8 mouse cellular contexts compared by ENCODE assay signal in the genomic region with DNA sequence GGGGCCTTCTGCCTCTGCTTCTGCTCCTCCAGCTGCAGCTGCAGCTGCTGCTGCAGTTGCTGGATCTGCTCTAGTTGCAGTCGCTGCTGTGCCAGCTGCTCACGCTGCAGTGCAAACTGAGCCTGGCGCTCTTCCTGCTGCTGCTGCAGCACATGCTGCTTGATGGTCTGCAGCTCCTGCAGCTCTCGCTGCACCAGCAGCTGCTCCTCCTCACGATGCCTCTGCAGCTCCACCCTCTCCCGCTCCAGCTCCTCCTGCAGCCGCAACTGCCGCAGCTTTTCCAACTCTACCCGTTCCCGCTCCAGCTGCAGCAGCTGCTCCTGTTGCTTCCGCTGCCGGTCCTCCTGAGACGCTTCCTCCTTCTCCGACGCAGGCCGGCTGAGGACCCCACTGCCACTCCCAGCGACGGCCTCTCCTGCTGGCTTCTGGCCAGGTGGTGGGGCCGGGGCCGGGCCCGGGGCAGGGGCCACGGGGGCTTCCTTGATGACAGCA. TPM values are rescaled to one million over a fixed set of nuclear protein-coding genes. Genes with fewer than 3 reads are reported as not detected.
A peak's percentile ranks its signal among the peaks of the same experiment; 100 is the strongest.
DNase-seq lines count a peak whose midpoint lies in the region; ATAC-seq lines count a peak whose summit lies in the region.

No protein-coding gene starts in this region.

- no peak for ATAC-seq in heart, embryonic 11.5 days (replicated peaks; ENCODE audit: insufficient number of reproducible peaks, low FRiP score, low TSS enrichment)
- ATAC-seq in common myeloid progenitor, adult 5-6 weeks (replicated peaks; ENCODE audit: low read depth, poor library complexity, severe bottlenecking), result peak; percentile 25
- ATAC-seq in hindbrain, embryonic 13.5 days (ENCODE audit: low FRiP score), result no peak

- DNase-seq in heart, adult 8-10 months (ENCODE audit: low spot score), result no peak
- DNase-seq in mesoderm, embryonic 11.5 days (ENCODE audit: low read depth, low spot score), result peak; percentile 23
- no peak for DNase-seq in right cerebral cortex, postnatal 36 days (ENCODE audit: low spot score in 2 of 2)
- no peak for DNase-seq in adrenal gland, adult 2 months
- DNase-seq in adrenal gland, postnatal 4 days (ENCODE audit: low spot score in 2 of 2), result no peak

- peaks cover 38% of the 10 kb centered on the region for H3K27me3 ChIP-seq in heart, embryonic 11.5 days (ENCODE audit: control insufficient read depth, insufficient read depth, low read length)
- H3K27me3 ChIP-seq in hindbrain, embryonic 13.5 days, result no peaks in the 10 kb centered on the region

- H3K9ac ChIP-seq in heart, embryonic 11.5 days (ENCODE audit: low read depth, low read length), result peak overlapping the region; percentile 68
- peak overlapping the region; percentile 49; the same call in 1 of the 2 replicates for H3K9ac ChIP-seq in hindbrain, embryonic 13.5 days

- no peak overlapping the region for H3K27ac ChIP-seq in heart, embryonic 11.5 days (ENCODE audit: low read depth, low read length)
- H3K27ac ChIP-seq in hindbrain, embryonic 13.5 days, result peak overlapping the region; percentile 52; the same call in 1 of the 2 replicates

- H3K4me3 ChIP-seq in heart, embryonic 11.5 days (ENCODE audit: low read depth, low read length), result peak overlapping the region; percentile 38
- H3K4me3 ChIP-seq in hindbrain, embryonic 13.5 days, result peak overlapping the region; percentile 7; the same call in 1 of the 2 replicates

- WGBS in heart, embryonic 11.5 days (ENCODE audit: insufficient replicate concordance), result 10% methylated on average over 22 of the region's 22 CpGs
- WGBS in hindbrain, embryonic 13.5 days, result 17% methylated on average over 22 of the region's 22 CpGs

- no peaks in the 10 kb centered on the region for H3K36me3 ChIP-seq in heart, embryonic 11.5 days (ENCODE audit: control insufficient read depth, insufficient read depth, low read length)
- peaks cover 88% of the 10 kb centered on the region for H3K36me3 ChIP-seq in hindbrain, embryonic 13.5 days

- H3K4me1 ChIP-seq in heart, embryonic 11.5 days (ENCODE audit: control insufficient read depth, insufficient read depth, low read length), result peaks cover 25% of the 10 kb centered on the region
- peaks cover 11% of the 10 kb centered on the region for H3K4me1 ChIP-seq in hindbrain, embryonic 13.5 days (replicated peaks)

- H3K4me2 ChIP-seq in heart, embryonic 11.5 days, result peak overlapping the region; percentile 80
- peak overlapping the region; percentile 38 for H3K4me2 ChIP-seq in hindbrain, embryonic 13.5 days

- no peaks in the 10 kb centered on the region for H3K9me3 ChIP-seq in heart, embryonic 11.5 days (replicated peaks; ENCODE audit: control insufficient read depth, low read length)
- no peaks in the 10 kb centered on the region for H3K9me3 ChIP-seq in hindbrain, embryonic 13.5 days

RNA-seq across cellular contexts. Expression of a gene that starts 16.7 kb away (rescaled TPM):
- polyA plus RNA-seq in heart, embryonic 11.5 days (2014; fragmentation: Nextera tagmentation; extraction: Ambion mirVana), result 64.5 and 70.7 TPM in 2 replicates
- 10 to 100 TPM; 38.5 to 49.0 (median 44.9) TPM for total RNA-seq in heart, adult 8-10 months (2022)
- 60.8 and 79.3 TPM in 2 replicates for total RNA-seq in common myeloid progenitor, adult 5-6 weeks (2017)
- polyA plus RNA-seq in hindbrain, embryonic 13.5 days (2015; fragmentation: Nextera tagmentation; extraction: Ambion mirVana), result 57.7 and 57.8 TPM in 2 replicates
- total RNA-seq in adrenal gland, adult 2 months (2021), result 10 to 100 TPM; 90.2 to 91.6 TPM
- 96.2 and 121 TPM in 2 replicates for polyA plus RNA-seq in adrenal gland, adult 2 months (2012; rRNA removed)
- 100 to 1,000 TPM in 1 of 2 experiments, 10 to 100 TPM in 1; 93.0 to 110 TPM for total RNA-seq in adrenal gland, postnatal 4 days (2021)

RNA-seq across cellular contexts. Expression of a gene that starts 28.0 kb away (rescaled TPM):
- polyA plus RNA-seq in heart, embryonic 11.5 days (2014; fragmentation: Nextera tagmentation; extraction: Ambion mirVana), result 23.4 and 27.2 TPM in 2 replicates
- total RNA-seq in heart, adult 8-10 months (2022), result 100 to 1,000 TPM; 103 to 132 (median 110) TPM
- 25.7 and 26.2 TPM in 2 replicates for total RNA-seq in common myeloid progenitor, adult 5-6 weeks (2017)
- polyA plus RNA-seq in hindbrain, embryonic 13.5 days (2015; fragmentation: Nextera tagmentation; extraction: Ambion mirVana), result 42.8 and 43.1 TPM in 2 replicates
- total RNA-seq in adrenal gland, adult 2 months (2021), result 10 to 100 TPM; 65.5 to 66.0 TPM
- 88.9 and 93.6 TPM in 2 replicates for polyA plus RNA-seq in adrenal gland, adult 2 months (2012; rRNA removed)
- total RNA-seq in adrenal gland, postnatal 4 days (2021), result 10 to 100 TPM; 73.2 to 76.8 TPM

RNA-seq across cellular contexts. Expression of a gene that starts 30.9 kb away (rescaled TPM):
- 1.4 and 1.8 TPM in 2 replicates for polyA plus RNA-seq in heart, embryonic 11.5 days (2014; fragmentation: Nextera tagmentation; extraction: Ambion mirVana)
- under 1 TPM in 1 of 4 experiments, not detected in 3; 0.14 TPM for total RNA-seq in heart, adult 8-10 months (2022)
- total RNA-seq in common myeloid progenitor, adult 5-6 weeks (2017), result not detected in 2 replicates
- not detected in 2 replicates for polyA plus RNA-seq in hindbrain, embryonic 13.5 days (2015; fragmentation: Nextera tagmentation; extraction: Ambion mirVana)
- total RNA-seq in adrenal gland, adult 2 months (2021), result under 1 TPM; 0.17 to 0.86 TPM
- 0.23 and 0.44 TPM in 2 replicates for polyA plus RNA-seq in adrenal gland, adult 2 months (2012; rRNA removed)
- total RNA-seq in adrenal gland, postnatal 4 days (2021), result 10 to 100 TPM in 1 of 2 experiments, under 1 TPM in 1; 0.67 to 10.3 TPM

RNA-seq across cellular contexts. Expression of a gene that starts 58.2 kb away (rescaled TPM):
- 1.1 and 1.9 TPM in 2 replicates for polyA plus RNA-seq in heart, embryonic 11.5 days (2014; fragmentation: Nextera tagmentation; extraction: Ambion mirVana)
- total RNA-seq in heart, adult 8-10 months (2022), result 1 to 10 TPM; 1.3 to 3.1 (median 1.6) TPM
- 0.49 and 3.3 TPM in 2 replicates for total RNA-seq in common myeloid progenitor, adult 5-6 weeks (2017)
- 3.1 and 3.4 TPM in 2 replicates for polyA plus RNA-seq in hindbrain, embryonic 13.5 days (2015; fragmentation: Nextera tagmentation; extraction: Ambion mirVana)
- 1 to 10 TPM; 4.4 to 4.5 TPM for total RNA-seq in adrenal gland, adult 2 months (2021)
- 6.6 and 9.4 TPM in 2 replicates for polyA plus RNA-seq in adrenal gland, adult 2 months (2012; rRNA removed)
- 1 to 10 TPM; 3.0 to 3.7 TPM for total RNA-seq in adrenal gland, postnatal 4 days (2021)
